Mouse (Mus musculus): ENCODE data around the gene Aldh3b2. TPM values are rescaled to one million over a fixed set of nuclear protein-coding genes. Genes with fewer than 3 reads are reported as not detected.
"Not testable (repeated sequence)": the region's sequence is repeated elsewhere in the genome, so short reads cannot be mapped to it uniquely, and the experiment has no call there.

The Aldh3b2 gene
- polyA plus RNA-seq, 1 experiment from 2014 or later, result 0.68 TPM

DNA sequence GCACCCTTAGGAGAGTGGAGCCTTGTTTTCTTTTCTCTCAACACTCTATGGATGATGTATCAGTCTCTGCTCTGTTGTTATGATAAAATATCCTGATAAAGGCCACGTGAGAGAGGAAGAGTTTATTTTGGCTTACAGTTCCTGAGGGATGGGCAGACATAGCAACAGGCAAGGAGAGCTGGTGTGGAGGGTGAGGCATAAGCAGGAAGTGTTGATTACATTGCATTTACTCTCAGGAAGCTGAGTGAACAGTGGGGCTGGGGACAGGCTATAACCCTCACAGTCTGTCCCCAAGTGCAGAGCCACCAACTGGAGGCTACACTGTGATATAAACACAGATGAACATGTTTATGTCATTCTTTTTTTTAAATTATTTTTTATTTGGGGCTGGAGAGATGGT lies 20.0 kb upstream of the Aldh3b2 start:
- Histone ChIP-seq H3K9ac (no peak overlapping the region), H3K27ac (no peak overlapping the region), H3K27me3 (replicated peaks) (no peaks in the 10 kb centered on the region), H3K9me3 (no peaks in the 10 kb centered on the region), H3K4me2 (replicated peaks) (no peak overlapping the region), H3K4me3 (no peak overlapping the region), H3K36me3 (no peaks in the 10 kb centered on the region), H3K4me1 (no peaks in the 10 kb centered on the region)
- 69% methylated on average over 1 of the region's 1 CpGs for WGBS
- no peak for ATAC-seq (ENCODE audit: low FRiP score, low read depth)

DNA sequence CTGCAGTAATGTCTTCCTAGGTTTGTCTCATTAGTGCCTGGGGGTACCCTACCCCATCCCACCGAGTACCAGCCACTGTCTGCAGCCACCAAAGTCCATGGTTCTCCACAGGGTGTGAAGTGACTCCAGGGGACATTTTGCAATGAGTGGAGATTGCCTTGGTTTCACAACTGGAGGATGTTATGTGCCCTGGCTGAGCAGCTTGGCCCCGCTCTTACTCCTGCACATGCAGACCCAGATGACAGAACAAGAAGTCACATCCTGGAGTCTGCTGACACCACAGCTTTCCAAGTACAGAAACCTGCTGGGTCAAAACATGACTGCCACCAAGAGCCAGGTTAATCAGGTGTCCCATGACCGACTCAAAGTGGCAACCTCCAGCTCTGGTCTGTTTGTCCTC lies 17.1 kb upstream of the Aldh3b2 start:
- ATAC-seq (ENCODE audit: low FRiP score, low read depth), result no peak
- H3K27ac ChIP-seq, result no peak overlapping the region
- H3K4me1 ChIP-seq, result no peaks in the 10 kb centered on the region
- H3K27me3 ChIP-seq (replicated peaks), result no peaks in the 10 kb centered on the region
- no peak overlapping the region for H3K4me3 ChIP-seq
- H3K36me3 ChIP-seq, result no peaks in the 10 kb centered on the region
- H3K4me2 ChIP-seq (replicated peaks), result no peak overlapping the region
- WGBS, result 77% methylated on average over 3 of the region's 3 CpGs
- H3K9ac ChIP-seq, result no peak overlapping the region
- H3K9me3 ChIP-seq, result no peaks in the 10 kb centered on the region

DNA sequence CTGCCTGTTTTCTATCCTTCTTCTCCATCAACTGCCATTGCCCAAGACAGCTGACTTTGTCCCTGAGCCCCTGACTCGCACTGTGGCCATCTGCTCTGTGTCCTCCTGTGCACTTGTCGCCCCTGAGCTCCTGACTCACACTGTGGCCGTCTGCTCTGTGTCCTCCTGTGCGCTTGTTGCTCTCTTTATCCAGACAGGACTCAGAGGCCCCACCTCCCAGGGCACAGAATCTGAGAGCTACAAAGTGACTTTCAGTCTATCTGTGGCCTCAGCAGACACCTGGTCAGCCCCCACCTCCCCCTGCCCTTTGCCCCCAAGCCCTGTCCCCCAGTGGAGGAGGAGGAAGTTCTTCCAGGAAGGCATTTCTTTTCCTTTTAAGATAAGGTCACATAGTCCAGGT lies 16.3 kb upstream of the Aldh3b2 start:
- no peaks in the 10 kb centered on the region for H3K36me3 ChIP-seq
- 54% methylated on average over 4 of the region's 4 CpGs for WGBS
- H3K9ac ChIP-seq, result no peak overlapping the region
- no peak for ATAC-seq (ENCODE audit: low FRiP score, low read depth)
- no peak overlapping the region for H3K4me2 ChIP-seq (replicated peaks)
- H3K4me3 ChIP-seq, result no peak overlapping the region
- H3K27ac ChIP-seq, result no peak overlapping the region
- H3K27me3 ChIP-seq (replicated peaks), result no peaks in the 10 kb centered on the region
- no peaks in the 10 kb centered on the region for H3K4me1 ChIP-seq
- H3K9me3 ChIP-seq, result no peaks in the 10 kb centered on the region

DNA sequence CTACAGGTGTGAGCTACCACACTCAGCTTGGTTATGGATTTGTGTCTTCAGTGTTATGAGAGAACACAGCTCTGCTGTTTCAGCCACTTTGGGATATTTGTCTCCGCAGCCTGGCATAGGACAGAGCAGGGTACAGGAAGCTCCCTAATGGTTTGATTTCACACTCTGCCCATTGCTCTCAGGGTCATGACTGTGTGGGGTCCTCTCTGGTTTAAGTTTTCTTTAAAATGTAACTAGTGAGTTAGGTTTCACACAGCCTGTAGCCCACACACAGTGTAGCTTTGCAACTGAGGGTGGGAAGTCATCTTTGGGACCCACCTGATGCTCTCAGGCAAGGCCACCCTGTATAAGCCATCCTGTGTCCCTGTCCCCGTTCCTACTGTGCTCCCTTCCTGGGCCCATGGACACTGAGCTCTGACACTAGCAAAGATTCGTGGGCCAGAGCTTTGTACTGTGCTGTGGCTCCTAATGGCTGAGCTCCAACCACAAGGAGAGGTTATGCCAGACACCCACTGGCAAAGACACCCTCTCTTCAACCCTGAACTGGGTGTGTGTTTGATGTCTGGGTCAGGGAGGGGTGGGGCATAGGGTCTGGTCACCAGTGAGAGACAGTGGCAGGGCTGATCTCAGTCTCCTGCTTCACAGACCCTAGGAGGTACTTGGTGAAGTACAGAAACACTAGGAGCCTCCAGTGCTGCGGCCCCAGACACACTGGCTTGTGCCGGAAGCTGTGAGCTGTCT lies 14.7 kb upstream of the Aldh3b2 start:
- not testable (repeated sequence) for ATAC-seq (ENCODE audit: low FRiP score, low read depth)

DNA sequence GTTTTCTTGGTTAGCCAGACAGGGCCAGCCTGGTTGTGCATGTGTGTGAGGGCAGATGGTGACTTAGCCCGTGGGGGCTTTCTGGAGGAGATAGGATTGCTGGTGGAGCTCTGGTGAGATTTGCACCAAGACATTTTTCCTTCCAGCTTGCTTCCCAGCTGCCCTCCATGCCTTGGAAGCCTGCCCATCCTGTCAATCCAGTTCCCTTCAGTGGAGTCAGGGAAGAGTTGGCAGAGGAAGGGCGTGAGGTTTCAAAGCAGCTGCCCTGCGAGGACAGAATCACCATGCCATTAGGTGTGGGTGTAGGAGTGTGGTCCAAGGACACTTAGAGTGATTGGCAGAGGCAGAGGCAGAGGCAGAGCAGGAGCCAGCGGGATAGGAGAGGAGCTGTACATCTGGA lies 13.7 kb upstream of the Aldh3b2 start, which contains the start of gene Aldh3b3:
Gene Aldh3b3, plus strand, starts transcription at position 176 of the 400 bp plus-strand sequence.
- Histone ChIP-seq H3K4me1 (no peaks in the 10 kb centered on the region), H3K9ac (no peak within 1 kb of the TSS), H3K36me3 (no peaks in the 10 kb centered on the region), H3K4me3 (no peak within 1 kb of the TSS), H3K9me3 (no peaks in the 10 kb centered on the region), H3K27ac (no peak within 1 kb of the TSS), H3K4me2 (replicated peaks) (no peak within 1 kb of the TSS), H3K27me3 (replicated peaks) (no peaks in the 10 kb centered on the region)
- no peak for ATAC-seq (ENCODE audit: low FRiP score, low read depth)
- 79% methylated on average over 4 of the region's 4 CpGs for WGBS

More for the DNA sequence above, 14.7 kb upstream of the Aldh3b2 start:
- H3K4me1 ChIP-seq; H3K4me3 ChIP-seq; H3K4me2 ChIP-seq (replicated peaks); H3K9me3 ChIP-seq; H3K36me3 ChIP-seq; H3K27ac ChIP-seq; H3K9ac ChIP-seq; H3K27me3 ChIP-seq (replicated peaks): not testable (repeated sequence)
- WGBS, result 81% methylated on average over 5 of the region's 5 CpGs

DNA sequence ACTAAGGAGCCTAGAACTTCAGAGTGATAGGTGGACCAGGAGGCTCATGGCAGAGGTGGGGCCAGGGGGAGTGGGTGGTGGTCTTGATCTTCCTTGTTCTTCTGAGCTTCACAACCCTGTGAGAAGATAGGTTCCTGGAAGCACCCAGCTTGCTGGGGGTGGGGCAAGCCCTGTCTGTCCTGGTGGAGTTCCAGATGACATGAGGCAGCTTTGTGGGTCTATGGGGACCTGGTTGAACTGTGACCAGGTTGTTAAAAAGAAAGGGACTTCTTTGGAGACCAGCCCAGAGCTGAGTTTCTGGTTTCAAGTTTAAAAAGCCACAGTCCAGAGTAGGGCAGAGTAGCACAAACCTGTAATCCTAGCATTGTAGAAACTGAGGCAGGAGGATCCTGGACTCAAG lies 13.1 kb upstream of the Aldh3b2 start:
- H3K9me3 ChIP-seq, result no peaks in the 10 kb centered on the region
- H3K27me3 ChIP-seq (replicated peaks), result no peaks in the 10 kb centered on the region
- no peak overlapping the region for H3K9ac ChIP-seq
- H3K4me2 ChIP-seq (replicated peaks), result no peak overlapping the region
- no peak for ATAC-seq (ENCODE audit: low FRiP score, low read depth)
- no peak overlapping the region for H3K4me3 ChIP-seq
- no peak overlapping the region for H3K27ac ChIP-seq
- H3K4me1 ChIP-seq, result no peaks in the 10 kb centered on the region
- H3K36me3 ChIP-seq, result no peaks in the 10 kb centered on the region

DNA sequence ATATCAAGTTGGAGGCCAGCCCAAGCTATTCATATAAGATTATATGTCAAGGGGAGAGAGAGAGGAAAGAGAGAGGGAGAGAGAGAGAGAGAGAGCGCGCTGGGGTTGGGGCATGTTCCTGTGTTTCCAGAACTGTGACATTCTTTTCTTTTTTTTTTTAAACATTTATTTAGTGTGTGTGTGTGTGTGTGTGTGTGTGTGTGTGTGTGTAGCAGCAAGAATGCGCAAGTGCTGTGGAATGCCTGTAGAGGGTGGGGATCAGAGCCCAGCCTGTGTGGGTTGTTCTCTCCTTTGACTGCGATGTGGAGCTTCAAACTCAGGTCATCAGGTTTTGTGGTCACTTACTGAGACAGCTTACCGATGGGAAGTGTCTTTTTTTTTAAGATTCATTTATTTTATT lies 11.9 kb upstream of the Aldh3b2 start:
- H3K27ac ChIP-seq, result no peak overlapping the region
- no peak overlapping the region for H3K4me2 ChIP-seq (replicated peaks)
- H3K4me3 ChIP-seq, result no peak overlapping the region
- no peak overlapping the region for H3K9ac ChIP-seq
- WGBS, result 87% methylated on average over 5 of the region's 5 CpGs
- no peak for ATAC-seq (ENCODE audit: low FRiP score, low read depth)
- no peaks in the 10 kb centered on the region for H3K27me3 ChIP-seq (replicated peaks)
- H3K4me1 ChIP-seq, result no peaks in the 10 kb centered on the region
- no peaks in the 10 kb centered on the region for H3K36me3 ChIP-seq
- no peaks in the 10 kb centered on the region for H3K9me3 ChIP-seq

DNA sequence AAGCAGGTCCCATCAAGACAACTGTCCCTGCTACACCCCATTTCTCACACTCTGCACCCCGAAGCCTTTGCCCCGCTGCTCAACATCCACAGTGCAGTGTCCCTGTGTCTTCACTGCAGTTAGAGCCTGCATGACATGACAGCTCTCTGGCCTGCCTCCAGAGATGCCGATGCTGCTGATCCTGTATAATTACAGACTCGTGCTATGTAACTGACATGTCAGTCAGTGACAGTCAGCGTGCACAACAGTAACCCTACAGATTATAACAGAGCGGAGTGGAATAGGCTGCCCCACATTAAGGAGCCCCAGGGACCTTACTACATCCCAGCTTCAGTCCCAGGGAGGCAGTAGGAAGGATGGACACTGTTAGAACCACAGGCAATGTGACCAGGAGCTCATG lies 10.3 kb upstream of the Aldh3b2 start:
- H3K9me3 ChIP-seq; H3K4me3 ChIP-seq; H3K27me3 ChIP-seq (replicated peaks); H3K9ac ChIP-seq; ATAC-seq (ENCODE audit: low FRiP score, low read depth); H3K4me2 ChIP-seq (replicated peaks); H3K4me1 ChIP-seq; H3K36me3 ChIP-seq; H3K27ac ChIP-seq: not testable (repeated sequence)
- 89% methylated on average over 6 of the region's 6 CpGs for WGBS

DNA sequence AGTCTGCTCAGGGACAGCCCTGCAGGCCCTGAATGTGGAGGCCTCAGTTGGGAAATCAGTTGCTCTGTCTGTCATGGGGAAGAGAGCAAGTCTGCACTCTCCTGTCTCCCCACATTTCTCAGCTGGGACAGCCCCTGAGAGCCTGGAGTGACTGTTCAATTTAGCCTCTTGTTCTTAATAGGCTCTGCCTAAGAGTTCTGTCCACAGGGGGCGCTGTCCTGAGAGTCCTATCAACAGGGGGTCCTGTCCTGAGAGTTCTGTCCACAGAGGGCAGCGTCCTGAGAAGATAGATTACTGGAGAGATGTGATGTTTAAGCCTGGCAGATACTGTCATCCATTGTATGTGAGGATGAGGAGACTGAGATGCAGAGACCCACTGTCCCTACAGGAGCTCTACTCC lies 9.7 kb upstream of the Aldh3b2 start:
- ATAC-seq (ENCODE audit: low FRiP score, low read depth), result no peak

DNA sequence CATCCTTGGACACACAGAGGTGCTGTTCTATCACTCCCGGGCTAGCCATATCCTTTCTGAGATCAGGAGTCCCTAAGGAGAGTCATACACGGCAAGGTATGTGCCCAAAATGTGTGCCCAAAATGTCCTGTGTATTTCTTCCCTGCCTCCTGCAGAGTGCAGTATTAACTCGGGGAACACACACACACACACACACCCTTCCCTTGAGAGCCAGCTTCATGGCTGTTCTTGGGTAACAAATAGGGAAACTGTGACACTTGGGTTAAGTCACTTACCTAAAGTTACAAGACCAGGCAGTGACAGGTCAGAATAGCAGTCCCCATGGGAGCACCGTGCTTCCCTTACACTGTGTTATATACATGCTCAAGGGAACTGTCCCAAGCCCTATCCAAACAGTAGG lies 8.1 kb upstream of the Aldh3b2 start:
- Histone ChIP-seq H3K9me3 (no peaks in the 10 kb centered on the region), H3K4me1 (no peaks in the 10 kb centered on the region), H3K36me3 (no peaks in the 10 kb centered on the region), H3K27ac (no peak overlapping the region), H3K27me3 (replicated peaks) (no peaks in the 10 kb centered on the region), H3K9ac (no peak overlapping the region), H3K4me2 (replicated peaks) (no peak overlapping the region), H3K4me3 (no peak overlapping the region)
- ATAC-seq (ENCODE audit: low FRiP score, low read depth), result no peak
- WGBS, result 76% methylated on average over 4 of the region's 4 CpGs

More for the DNA sequence above, 9.7 kb upstream of the Aldh3b2 start:
- H3K27ac ChIP-seq, result no peak overlapping the region
- H3K4me1 ChIP-seq, result no peaks in the 10 kb centered on the region
- H3K4me2 ChIP-seq (replicated peaks), result no peak overlapping the region
- H3K36me3 ChIP-seq, result no peaks in the 10 kb centered on the region
- no peaks in the 10 kb centered on the region for H3K9me3 ChIP-seq
- 22% methylated on average over 2 of the region's 2 CpGs for WGBS
- H3K27me3 ChIP-seq (replicated peaks), result no peaks in the 10 kb centered on the region
- no peak overlapping the region for H3K9ac ChIP-seq
- no peak overlapping the region for H3K4me3 ChIP-seq

DNA sequence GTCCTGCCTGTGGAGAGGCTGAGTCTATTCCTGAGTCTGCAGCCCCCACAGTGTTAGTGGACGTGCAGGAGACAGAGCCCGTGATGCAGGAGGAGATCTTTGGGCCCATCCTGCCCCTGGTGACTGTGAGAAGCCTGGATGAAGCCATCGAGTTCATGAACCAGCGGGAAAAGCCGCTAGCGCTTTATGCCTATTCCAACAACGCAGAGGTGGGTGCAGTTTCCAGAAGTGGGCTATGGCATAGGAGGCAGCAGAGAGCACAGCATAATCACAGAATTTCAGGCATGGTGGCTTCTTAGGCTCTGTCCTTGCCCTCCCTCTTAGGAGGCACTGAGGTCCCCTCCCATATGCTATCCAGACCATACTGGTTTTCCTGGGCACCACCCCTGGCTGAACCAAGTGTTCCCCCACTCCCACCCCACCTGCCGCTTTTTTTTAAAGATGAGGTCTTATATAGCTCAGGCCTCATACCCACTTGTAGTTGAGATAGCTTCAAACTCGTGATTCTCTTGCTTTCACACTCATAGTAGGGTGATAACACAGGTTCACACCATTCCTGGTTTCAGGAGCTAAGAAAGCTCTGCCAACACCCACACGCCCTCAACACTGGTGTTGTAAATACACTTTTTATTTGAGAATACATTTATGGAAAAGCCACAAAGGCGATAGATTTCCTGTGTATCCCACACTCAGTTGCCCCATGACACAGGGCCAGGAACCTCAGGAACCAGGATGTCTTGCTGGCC lies 5.6 kb upstream of the Aldh3b2 start:
- 73% methylated on average over 11 of the region's 11 CpGs for WGBS
- no peaks in the 10 kb centered on the region for H3K9me3 ChIP-seq
- no peak overlapping the region for H3K9ac ChIP-seq
- 0 out of 2 replicates have a peak, but pooled peaks cover 3% of the 10 kb centered on the region for H3K27me3 ChIP-seq (replicated peaks)
- no peak for ATAC-seq (ENCODE audit: low FRiP score, low read depth)
- H3K4me3 ChIP-seq, result no peak overlapping the region
- no peaks in the 10 kb centered on the region for H3K36me3 ChIP-seq
- H3K4me2 ChIP-seq (replicated peaks), result no peak overlapping the region
- no peaks in the 10 kb centered on the region for H3K4me1 ChIP-seq
- H3K27ac ChIP-seq, result no peak overlapping the region

DNA sequence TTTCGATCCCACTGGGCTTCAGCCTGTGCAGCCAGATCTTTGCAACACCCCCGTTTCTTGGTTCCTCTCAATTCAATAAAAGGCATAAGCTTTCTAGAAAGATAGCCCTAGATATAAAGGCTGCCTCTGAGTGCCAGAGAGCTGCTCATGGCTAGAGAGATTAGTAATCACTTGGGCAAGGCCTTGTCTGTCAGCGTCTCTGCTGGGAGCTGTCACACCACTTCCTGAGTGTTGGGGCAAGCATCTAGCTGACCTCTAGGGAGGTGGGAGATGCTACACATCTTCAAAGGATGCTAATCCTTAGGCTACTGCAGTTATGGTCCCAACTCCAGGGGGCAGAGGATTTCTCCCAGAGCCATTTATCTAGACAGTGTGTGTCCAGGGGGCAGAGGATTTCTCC lies 4.9 kb upstream of the Aldh3b2 start:
- WGBS, result 73% methylated on average over 3 of the region's 3 CpGs
- no peaks in the 10 kb centered on the region for H3K9me3 ChIP-seq
- no peaks in the 10 kb centered on the region for H3K4me1 ChIP-seq
- H3K9ac ChIP-seq, result no peak overlapping the region
- H3K36me3 ChIP-seq, result no peaks in the 10 kb centered on the region
- H3K27me3 ChIP-seq (replicated peaks), result 0 out of 2 replicates have a peak, but pooled peaks cover 3% of the 10 kb centered on the region
- H3K4me3 ChIP-seq, result no peak overlapping the region
- ATAC-seq (ENCODE audit: low FRiP score, low read depth), result no peak
- H3K27ac ChIP-seq, result no peak overlapping the region
- no peak overlapping the region for H3K4me2 ChIP-seq (replicated peaks)

DNA sequence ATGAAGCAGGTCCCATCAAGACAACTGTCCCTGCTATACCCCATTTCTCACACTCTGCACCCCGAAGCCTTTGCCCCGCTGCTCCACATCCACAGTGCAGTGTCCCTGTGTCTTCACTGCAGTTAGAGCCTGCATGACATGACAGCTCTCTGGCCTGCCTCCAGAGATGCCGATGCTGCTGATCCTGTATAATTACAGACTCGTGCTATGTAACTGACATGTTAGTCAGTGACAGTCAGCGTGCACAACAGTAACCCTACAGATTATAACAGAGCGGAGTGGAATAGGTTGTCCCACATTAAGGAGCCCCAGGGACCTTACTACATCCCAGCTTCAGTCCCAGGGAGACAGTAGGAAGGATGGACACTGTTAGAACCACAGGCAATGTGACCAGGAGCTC lies 2.5 kb downstream of the Aldh3b2 start:
- not testable (repeated sequence) for H3K27me3 ChIP-seq (replicated peaks); H3K27ac ChIP-seq; H3K9me3 ChIP-seq; H3K36me3 ChIP-seq; H3K9ac ChIP-seq; H3K4me1 ChIP-seq; ATAC-seq (ENCODE audit: low FRiP score, low read depth); H3K4me3 ChIP-seq; H3K4me2 ChIP-seq (replicated peaks)
- WGBS, result 94% methylated on average over 6 of the region's 6 CpGs
